Comparison of ENCODE assay signal across 13 mouse cellular contexts in genomic region chr11:77106961-77107360, GRCm38 (mm10).
"Had no signal": no experiment of that assay in that cellular context is flagged by ENCODE, and none has a peak within 500 bp of the region (broad histone marks: within the 10 kb centered on the region; RNA-seq: fewer than 3 reads in every experiment).

No protein-coding gene starts in this region.

- DNase-seq: gastrocnemius, adult 2 months; gastrocnemius, postnatal 10 days; gastrocnemius, postnatal 25 days; heart, adult 18-20 months; heart, postnatal 10 days; heart, postnatal 4 days; kidney, adult 18-20 months; kidney, adult 8-10 months; kidney, postnatal 10 days; kidney, postnatal 25 days; kidney, postnatal 4 days; liver; liver, embryonic 13.5 days had no signal
